Mouse (Mus musculus) right cerebral cortex, adult 18-20 months (tissue): ENCODE results near the gene Cftr.

Source experiments
- DNase-seq: peaks from one replicate; pipeline ENCODE4 v3.0.0; 2022; ENCODE audit warnings: mixed read lengths

Cftr gene

DNA sequence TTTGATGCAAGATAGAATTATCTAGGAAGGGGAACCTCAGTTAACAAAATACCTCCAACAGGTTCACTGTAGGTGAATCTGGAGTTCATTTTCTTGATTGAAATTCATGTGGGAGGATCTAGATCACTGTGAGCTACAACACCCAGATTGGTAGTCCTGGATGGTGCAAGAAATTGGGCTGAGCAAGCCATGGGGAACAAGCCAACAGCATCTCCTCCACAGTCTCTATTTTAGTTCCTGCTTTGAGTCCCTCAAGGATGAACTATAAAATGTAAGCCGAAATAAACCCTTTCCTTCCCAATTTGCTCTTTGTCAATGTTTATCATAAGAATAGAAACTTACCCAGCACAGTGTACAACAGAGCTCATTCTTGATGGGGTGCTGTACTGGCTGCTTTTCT is 152.5 kb downstream of the Cftr start:
- no peak for DNase-seq

DNA sequence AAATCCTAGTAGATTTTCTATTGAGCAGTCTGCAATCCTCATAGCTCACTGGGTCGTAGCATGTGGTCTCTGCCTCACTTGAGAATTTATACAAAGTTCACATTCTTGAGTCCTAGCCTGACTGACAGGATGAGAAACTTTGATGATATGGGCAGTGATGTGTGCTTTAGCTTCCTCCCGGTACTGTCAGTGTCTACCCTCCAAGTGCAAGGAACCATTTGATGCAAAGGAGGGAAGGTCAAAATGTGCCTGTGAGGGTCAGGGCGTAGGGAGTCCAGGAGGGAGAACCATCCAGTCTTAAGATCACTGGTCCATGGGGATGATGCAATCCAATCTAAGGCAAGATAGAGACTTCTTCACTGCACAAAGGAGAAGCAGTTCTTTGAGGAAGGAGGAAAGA is 164.9 kb downstream of the Cftr start:
- no peak for DNase-seq

DNA sequence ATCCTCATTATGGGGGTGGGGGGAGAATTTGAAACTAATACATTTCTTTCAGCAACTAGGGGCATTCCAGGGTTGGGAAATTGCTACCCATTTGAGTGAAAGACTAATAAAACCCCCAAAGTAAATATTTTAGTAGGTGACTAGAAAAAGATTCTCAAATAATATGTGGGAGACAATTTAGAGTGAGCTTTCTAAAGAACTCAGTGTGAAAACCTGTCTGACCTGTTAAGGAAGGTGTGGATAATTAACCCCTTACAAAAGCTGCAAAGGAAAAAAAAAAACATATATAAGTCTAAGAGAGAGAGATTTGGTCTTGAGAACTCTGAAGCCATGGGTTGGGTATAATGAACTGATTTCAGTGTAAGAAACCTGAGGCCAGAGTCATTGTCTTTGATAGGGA is 167.8 kb downstream of the Cftr start:
- DNase-seq: no peak

DNA sequence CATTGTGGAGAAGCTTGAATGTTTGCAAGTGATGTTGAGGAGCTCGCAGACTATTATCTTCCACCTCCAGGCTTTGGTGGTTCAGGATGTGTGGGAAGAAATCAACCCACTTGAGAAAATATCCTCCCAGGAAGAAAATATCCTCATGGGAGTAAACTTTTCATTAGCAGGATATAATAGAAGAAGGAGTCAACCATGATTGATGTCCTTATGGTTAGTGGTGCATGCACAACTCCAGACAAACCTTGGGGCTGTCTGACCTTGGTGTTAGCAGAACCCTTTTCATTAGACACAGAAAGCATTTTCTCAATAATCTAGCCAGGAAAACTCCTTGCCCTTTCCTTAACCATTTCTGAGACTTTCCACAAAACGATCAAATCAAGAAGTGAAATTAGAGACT is 173.8 kb downstream of the Cftr start:
- no peak for DNase-seq

DNA sequence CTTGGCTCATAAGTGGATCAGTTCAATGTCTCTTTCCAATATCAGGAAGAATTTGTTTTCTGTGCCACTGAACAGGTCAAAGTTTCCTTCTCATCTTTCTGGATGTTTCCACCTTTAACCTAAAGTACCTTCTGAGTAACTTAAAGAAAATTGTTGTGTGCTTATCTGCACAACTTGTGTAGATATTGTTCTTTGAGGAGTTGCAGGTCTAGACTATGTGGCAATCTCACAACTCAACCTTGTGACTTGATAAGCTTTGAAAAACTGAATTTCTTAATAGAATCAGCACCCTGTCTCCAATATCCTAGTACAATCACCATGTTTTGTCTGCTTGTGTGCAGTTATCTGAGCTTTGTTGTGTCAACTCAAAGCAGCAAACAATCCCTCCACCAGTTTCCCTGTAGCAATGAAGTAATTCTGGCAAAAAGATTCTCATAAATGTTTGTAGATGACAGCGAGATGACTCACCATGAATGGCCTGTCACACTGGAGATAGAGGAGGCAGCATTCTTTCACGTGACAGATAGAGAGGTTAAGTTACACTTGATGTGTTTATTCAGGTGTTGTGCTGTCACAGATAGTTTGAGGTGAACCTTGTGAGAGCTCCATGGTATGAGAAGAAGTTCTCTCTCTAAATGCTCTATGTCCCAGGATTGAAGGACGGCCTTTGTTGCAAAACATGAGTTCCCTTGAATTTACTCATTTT is 178.8 kb downstream of the Cftr start:
- no peak for DNase-seq

DNA sequence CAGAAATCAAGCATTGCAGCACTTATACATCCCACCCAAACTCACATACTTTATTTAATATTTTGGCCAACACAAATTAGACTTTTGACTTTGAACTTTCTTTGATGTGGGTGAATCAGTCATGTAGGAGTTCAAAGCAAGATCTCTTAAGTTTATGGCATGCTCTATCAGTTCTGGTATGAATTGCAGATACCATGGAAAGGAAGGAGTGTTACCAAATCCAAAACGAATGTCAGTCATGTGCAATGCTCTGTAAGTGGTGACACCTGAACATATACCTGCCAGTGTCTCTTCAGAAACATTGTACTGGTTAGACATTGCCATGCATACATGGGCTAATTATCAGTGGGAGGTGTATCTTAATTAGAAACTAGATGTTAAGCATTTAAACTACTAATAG is 189.7 kb downstream of the Cftr start:
- DNase-seq: no peak

DNA sequence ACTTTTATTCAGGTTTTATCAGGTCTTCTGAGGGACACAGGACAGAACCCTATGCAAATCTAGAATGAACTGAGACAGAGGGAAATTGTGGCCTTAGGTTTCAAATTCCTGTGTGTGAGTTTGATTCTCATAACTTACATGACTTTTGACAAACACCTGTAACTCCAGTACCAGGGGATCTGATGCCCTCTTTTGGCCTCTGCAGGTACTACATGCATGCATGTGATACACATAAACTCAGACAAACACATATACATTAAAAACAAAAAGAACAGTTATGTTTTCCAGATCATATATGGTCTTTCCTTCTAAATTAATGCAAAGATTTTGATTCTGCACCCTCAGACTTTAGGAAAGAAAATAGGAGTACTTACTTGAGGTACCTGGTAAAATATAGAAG is 190.5 kb downstream of the Cftr start:
- no peak for DNase-seq

DNA sequence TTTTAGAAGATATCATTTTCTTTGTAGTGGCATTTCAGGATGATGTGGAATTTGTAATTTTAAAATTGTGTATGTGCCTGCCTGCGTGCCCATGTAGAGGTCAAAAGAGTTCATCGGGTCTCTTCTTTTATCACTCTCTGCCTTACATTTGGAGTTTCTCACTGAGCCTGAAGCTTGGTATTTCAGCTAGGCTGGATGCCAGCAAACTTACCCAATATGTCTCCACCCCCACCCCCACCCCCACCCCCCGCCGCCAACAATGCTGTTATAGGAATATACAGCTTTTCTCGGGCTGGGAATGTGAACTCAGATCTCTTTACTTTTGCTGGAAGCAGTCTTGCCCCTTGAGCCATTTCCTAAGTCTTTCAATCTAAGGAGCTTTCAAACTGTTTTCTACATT is 191.7 kb downstream of the Cftr start:
- no peak for DNase-seq

DNA sequence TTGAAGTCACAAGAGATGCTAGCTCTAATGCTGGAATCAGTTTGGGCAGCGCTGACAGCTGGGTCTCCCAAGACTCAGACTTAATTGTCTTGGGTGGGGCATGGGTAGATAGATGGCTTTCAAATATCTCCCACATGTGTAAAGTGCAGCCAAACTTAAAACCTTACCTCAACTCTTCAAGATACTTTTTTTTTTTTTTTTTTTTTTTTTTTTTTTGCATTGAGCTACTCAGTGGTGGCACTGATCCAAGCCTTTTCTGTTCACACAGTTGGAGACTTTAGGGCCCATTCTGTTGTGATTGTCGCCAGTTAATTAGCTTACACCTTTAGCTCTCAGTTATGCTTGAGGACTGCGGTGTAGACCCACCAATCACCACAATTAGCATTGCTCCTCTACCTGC is 198.6 kb downstream of the Cftr start:
- no peak for DNase-seq

DNA sequence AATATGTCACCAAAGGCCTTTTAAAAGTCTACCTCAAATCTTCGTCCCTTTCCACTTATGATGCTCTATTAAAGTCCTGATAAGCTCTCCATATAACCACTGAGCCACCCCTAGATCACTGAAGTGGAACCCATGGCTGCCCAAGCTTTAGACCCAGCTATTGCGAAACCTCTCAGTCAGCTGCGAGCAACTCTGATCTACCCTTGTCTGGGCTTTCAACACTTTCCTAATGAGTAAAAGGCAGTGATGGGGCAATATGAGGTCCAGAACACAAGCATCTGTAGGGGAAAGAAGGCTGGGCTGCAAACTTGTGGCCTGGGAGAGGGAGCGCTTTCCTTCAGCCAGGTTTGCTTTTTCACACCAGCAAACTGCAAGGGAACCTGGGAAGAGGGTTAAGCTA is 199.2 kb downstream of the Cftr start:
- no peak for DNase-seq
